Mouse (Mus musculus) stomach, postnatal 0 days (tissue): ENCODE results near the gene Hmgb4.

Experiments
- CTCF ChIP-seq: IDR thresholded peaks from 2 replicates; pipeline ENCODE4 v1.5.1; 2016; ENCODE audit warnings: antibody characterized with exemption, low read depth, mild to moderate bottlenecking, moderate library complexity
- EP300 ChIP-seq: optimal IDR thresholded peaks from 2 replicates; pipeline ENCODE3; 2016; ENCODE audit warnings: antibody characterized with exemption

DNA sequence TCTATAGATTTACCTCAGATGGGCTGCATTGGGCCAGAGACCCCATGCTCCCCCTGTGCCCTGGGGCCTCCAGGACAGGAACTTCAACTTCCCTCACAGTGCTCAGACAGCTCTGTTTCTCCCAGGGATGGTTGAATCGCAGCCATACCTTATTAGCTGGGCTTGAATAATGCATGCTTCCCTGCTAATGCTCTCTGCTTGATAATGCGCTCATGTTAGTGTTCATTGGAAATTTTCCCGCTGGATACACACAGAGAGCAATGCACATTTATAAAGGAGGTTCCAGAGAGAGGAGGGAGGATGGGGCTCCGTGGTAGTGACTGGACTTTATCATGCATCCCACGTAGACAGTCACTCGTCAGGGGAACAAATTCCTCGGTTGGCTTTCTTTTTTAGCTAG, 27.3 kb upstream of the Hmgb4 start:
- TF ChIP-seq CTCF (no peak), EP300 (no peak)
